Mouse (Mus musculus): ENCODE measurements around the gene Fkrp. TPM values are rescaled to one million over a fixed set of nuclear protein-coding genes. Genes with fewer than 3 reads are reported as not detected.

Gene Fkrp
- total and polyA plus RNA-seq, 3 experiments, result 16.5 to 23.4 (median 20.3) TPM

DNA sequence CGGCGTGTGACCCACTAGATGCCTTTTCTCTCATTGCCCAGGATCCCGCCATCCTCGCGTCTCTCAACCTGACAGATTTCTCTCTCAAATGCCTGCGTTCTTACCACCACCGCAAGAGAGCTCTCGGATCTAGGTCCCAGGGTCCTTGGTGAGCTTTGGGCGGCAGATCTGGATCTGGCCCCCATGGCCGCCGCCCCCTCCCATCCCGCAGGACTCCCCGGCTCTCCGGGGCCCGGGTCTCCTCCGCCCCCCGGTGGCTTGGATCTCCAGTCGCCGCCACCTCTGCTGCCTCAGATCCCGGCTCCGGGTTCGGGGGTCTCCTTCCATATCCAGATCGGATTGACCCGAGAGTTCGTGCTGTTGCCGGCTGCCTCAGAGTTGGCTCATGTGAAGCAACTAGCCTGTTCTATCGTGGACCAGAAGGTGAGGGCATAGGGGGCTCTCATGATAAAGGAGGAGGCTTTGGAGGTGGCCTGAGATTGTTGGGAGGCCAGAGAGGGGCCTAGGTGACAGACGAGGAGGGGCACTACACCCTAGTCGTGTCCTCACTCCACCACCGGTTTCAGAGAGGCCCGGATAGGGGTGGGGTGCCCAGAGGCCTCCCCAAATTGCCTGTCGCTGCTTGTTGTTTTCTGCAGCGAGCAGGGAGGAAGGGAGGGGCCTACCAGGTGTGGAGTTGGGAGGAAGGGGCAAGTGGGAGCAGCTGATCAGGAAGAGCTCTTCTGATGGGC, 27.1 kb upstream of the Fkrp start:
- peak overlapping the region; percentile 93 for H3K9ac ChIP-seq (ENCODE audit: insufficient read depth, low read depth)
- in situ Hi-C loops (cut with MboI; ENCODE audit: low pct_ligation_motif_present, low pct_unique_long_range_greater_than_20kb, low sequenced_read_pairs), result no loop called here
- H3K27ac ChIP-seq (ENCODE audit: insufficient read depth, low read depth), result peak overlapping the region; percentile 91
- H3K27me3 ChIP-seq (replicated peaks), result no peaks in the 10 kb centered on the region
- no peaks in the 10 kb centered on the region for H3K9me3 ChIP-seq (replicated peaks; ENCODE audit: low read length)
- peaks cover 33 to 53% of the 10 kb centered on the region in 2 experiments for H3K36me3 ChIP-seq (replicated peaks in 1 of 2; ENCODE audit: control insufficient read depth in 1 of 2, insufficient read depth in 1 of 2, low read length in 1 of 2)
- peaks cover 24% of the 10 kb centered on the region for H3K79me2 ChIP-seq (replicated peaks; ENCODE audit: control insufficient read depth, extremely low read depth, insufficient read depth, poor library complexity, severe bottlenecking)
- TF ChIP-seq UBTF (IDR thresholded peaks at IDR 0.05; ENCODE audit: low read depth, low read length) (no peak), ELF1 (IDR thresholded peaks at IDR 0.05; ENCODE audit: low read depth, low read length) (no peak), TCF12 (IDR thresholded peaks at IDR 0.05; ENCODE audit: low read depth, low read length) (0 out of 2 replicates have a peak, but pooled peaks have one; percentile 30), SIN3A (IDR thresholded peaks at IDR 0.05; ENCODE audit: low read length) (peak; percentile 29; the same call in 1 of the 2 replicates), SMC3 (IDR thresholded peaks at IDR 0.05; ENCODE audit: low read depth, low read length) (no peak), POLR2A (IDR thresholded peaks at IDR 0.05; ENCODE audit: low read depth, low read length) (peak; percentile 15; the same call in 1 of the 2 replicates)
- peak overlapping the region; percentile 82 to 97 (median 86) for H3K4me3 ChIP-seq (replicated peaks in 1 of 3; ENCODE audit: low read depth in 2 of 3, low read length in 2 of 3, poor library complexity in 1 of 3)
- dilution Hi-C loops (cut with MboI; ENCODE audit: extremely low pct_ligation_motif_present, extremely low pct_unique_long_range_greater_than_20kb, low sequenced_read_pairs), result no loop called here
- peak overlapping the region; percentile 88 for H3K4me2 ChIP-seq (ENCODE audit: insufficient read depth, low read depth, poor library complexity, severe bottlenecking)
- peaks cover 24 to 54% of the 10 kb centered on the region in 2 experiments for H3K4me1 ChIP-seq (ENCODE audit: control insufficient read depth in 1 of 2, insufficient read depth in 2 of 2)
- DNase-seq (ENCODE audit: extremely low read depth), result no peak

DNA sequence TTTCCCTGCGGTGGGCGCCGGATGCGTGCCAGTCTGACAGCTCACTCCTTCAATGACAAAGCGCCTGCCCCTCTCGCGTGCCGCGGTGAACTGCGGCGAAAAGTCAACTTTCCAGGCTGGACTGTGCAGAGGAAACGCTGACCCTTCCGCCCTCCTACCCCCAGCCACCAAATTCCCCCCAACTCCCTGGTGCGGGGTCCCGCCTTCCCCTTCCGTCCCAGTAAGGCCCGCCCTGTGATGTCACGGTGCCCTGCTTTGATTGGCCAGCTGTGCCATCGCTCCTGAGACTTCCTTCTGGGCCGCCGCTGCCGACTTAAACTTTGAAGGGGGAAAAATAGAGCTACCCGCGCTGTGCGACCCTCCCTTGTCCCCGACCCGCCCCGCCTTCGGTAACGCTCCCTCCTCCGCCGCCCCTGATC, 26.1 kb upstream of the Fkrp start, which contains the start of gene Prkd2:
TSS of gene Prkd2 (plus strand) at position 258 of the 419 bp plus-strand sequence.
- H3K4me1 ChIP-seq (ENCODE audit: control insufficient read depth in 1 of 2, insufficient read depth in 2 of 2), result peaks cover 24 to 55% of the 10 kb centered on the region in 2 experiments
- dilution Hi-C loops (cut with MboI; ENCODE audit: extremely low pct_ligation_motif_present, extremely low pct_unique_long_range_greater_than_20kb, low sequenced_read_pairs), result no loop called here
- H3K27ac ChIP-seq (ENCODE audit: insufficient read depth, low read depth), result peak within 1 kb of the TSS; percentile 91
- TF ChIP-seq HCFC1 (IDR thresholded peaks at IDR 0.05; ENCODE audit: low read depth, low read length) (peak; percentile 55), ZKSCAN1 (IDR thresholded peaks at IDR 0.05; ENCODE audit: borderline replicate concordance, low read depth, low read length) (no peak), PAX5 (IDR thresholded peaks at IDR 0.05; ENCODE audit: low read length) (no peak), CTCF (conservative IDR thresholded peaks at IDR 0.05 in 1 of 2, IDR thresholded peaks at IDR 0.05 in 1 of 2; ENCODE audit: low read depth in 2 of 2, low read length in 2 of 2) (no peak), GABPA (IDR thresholded peaks at IDR 0.05; ENCODE audit: insufficient replicate concordance, low read depth, low read length) (no peak), POLR2A (IDR thresholded peaks at IDR 0.05; ENCODE audit: low read depth, low read length) (peak; percentile 62; the same call in 1 of the 2 replicates), JUND (conservative IDR thresholded peaks at IDR 0.05; ENCODE audit: low read depth, low read length) (no peak), KAT2A (IDR thresholded peaks at IDR 0.05; ENCODE audit: insufficient replicate concordance, low read length) (no peak), UBTF (IDR thresholded peaks at IDR 0.05; ENCODE audit: low read depth, low read length) (no peak), NELFE (IDR thresholded peaks at IDR 0.05; ENCODE audit: low read depth, low read length) (peak; percentile 65; the same call in 1 of the 2 replicates), BHLHE40 (IDR thresholded peaks at IDR 0.05; ENCODE audit: low read depth, low read length) (peak; percentile 77), CHD2 (IDR thresholded peaks at IDR 0.05; ENCODE audit: low read length) (no peak; the same call in 1 of the 2 replicates), CHD1 (IDR thresholded peaks at IDR 0.05; ENCODE audit: low read depth, low read length) (no peak; the same call in 1 of the 2 replicates), NRF1 (IDR thresholded peaks at IDR 0.05; ENCODE audit: low read depth, low read length) (0 out of 2 replicates have a peak, but pooled peaks have one; percentile 5), ZMIZ1 (IDR thresholded peaks at IDR 0.05; ENCODE audit: low read depth, low read length) (peak; percentile 31; the same call in 1 of the 2 replicates), ZC3H11A (IDR thresholded peaks at IDR 0.05; ENCODE audit: low read depth, low read length) (no peak), IRF4 (IDR thresholded peaks at IDR 0.05; ENCODE audit: low read depth, low read length) (0 out of 2 replicates have a peak, but pooled peaks have one; percentile 45), TBP (conservative IDR thresholded peaks at IDR 0.05; ENCODE audit: low read depth, low read length) (0 out of 2 replicates have a peak, but pooled peaks have one; percentile 36), MXI1 (IDR thresholded peaks at IDR 0.05; ENCODE audit: low read depth, low read length) (peak; percentile 45; the same call in 1 of the 2 replicates), ELF1 (IDR thresholded peaks at IDR 0.05; ENCODE audit: low read depth, low read length) (peak; percentile 76), ETS1 (conservative IDR thresholded peaks at IDR 0.05; ENCODE audit: low read depth, low read length) (peak; percentile 18), SIN3A (IDR thresholded peaks at IDR 0.05; ENCODE audit: low read length) (peak; percentile 73), MAFK (IDR thresholded peaks at IDR 0.05; ENCODE audit: insufficient replicate concordance, low read length) (no peak), USF1 (IDR thresholded peaks at IDR 0.05; ENCODE audit: low read depth, low read length) (no peak), TCF12 (IDR thresholded peaks at IDR 0.05; ENCODE audit: low read depth, low read length) (0 out of 2 replicates have a peak, but pooled peaks have one; percentile 7), JUN (IDR thresholded peaks at IDR 0.05; ENCODE audit: insufficient read depth, low read depth, low read length) (no peak), EP300 (IDR thresholded peaks at IDR 0.05; ENCODE audit: low read length) (no peak), MYC (IDR thresholded peaks at IDR 0.05; ENCODE audit: low read depth, low read length) (0 out of 2 replicates have a peak, but pooled peaks have one; percentile 15)

More for the DNA sequence above, 26.1 kb upstream of the Fkrp start, which contains the start of gene Prkd2:
- Histone ChIP-seq H3K9ac (ENCODE audit: insufficient read depth, low read depth) (peak within 1 kb of the TSS; percentile 93), H3K27me3 (replicated peaks) (no peaks in the 10 kb centered on the region), H3K4me2 (ENCODE audit: insufficient read depth, low read depth, poor library complexity, severe bottlenecking) (peak within 1 kb of the TSS; percentile 88), H3K4me3 (replicated peaks in 1 of 3; ENCODE audit: low read depth in 2 of 3, low read length in 2 of 3, poor library complexity in 1 of 3) (peak within 1 kb of the TSS; percentile 82 to 97 (median 86)), H3K36me3 (replicated peaks in 1 of 2; ENCODE audit: control insufficient read depth in 1 of 2, insufficient read depth in 1 of 2, low read length in 1 of 2) (peaks cover 41 to 54% of the 10 kb centered on the region in 2 experiments), H3K9me3 (replicated peaks; ENCODE audit: low read length) (no peaks in the 10 kb centered on the region), H3K79me2 (replicated peaks; ENCODE audit: control insufficient read depth, extremely low read depth, insufficient read depth, poor library complexity, severe bottlenecking) (peaks cover 24% of the 10 kb centered on the region)
- peak; percentile 83 for DNase-seq (ENCODE audit: extremely low read depth)
- in situ Hi-C loops (cut with MboI; ENCODE audit: low pct_ligation_motif_present, low pct_unique_long_range_greater_than_20kb, low sequenced_read_pairs), result no loop called here
